Mouse (Mus musculus): ENCODE measurements at regions not wholly inside any gene's neighbourhood (a gene's known extent, or its start where the extent isn't known, plus 50 kb on each side); places are given as distances from the start of the nearest gene placed in this dataset.
"Not testable (repeated sequence)": the region's sequence is repeated elsewhere in the genome, so short reads cannot be mapped to it uniquely, and the experiment has no call there.

DNA sequence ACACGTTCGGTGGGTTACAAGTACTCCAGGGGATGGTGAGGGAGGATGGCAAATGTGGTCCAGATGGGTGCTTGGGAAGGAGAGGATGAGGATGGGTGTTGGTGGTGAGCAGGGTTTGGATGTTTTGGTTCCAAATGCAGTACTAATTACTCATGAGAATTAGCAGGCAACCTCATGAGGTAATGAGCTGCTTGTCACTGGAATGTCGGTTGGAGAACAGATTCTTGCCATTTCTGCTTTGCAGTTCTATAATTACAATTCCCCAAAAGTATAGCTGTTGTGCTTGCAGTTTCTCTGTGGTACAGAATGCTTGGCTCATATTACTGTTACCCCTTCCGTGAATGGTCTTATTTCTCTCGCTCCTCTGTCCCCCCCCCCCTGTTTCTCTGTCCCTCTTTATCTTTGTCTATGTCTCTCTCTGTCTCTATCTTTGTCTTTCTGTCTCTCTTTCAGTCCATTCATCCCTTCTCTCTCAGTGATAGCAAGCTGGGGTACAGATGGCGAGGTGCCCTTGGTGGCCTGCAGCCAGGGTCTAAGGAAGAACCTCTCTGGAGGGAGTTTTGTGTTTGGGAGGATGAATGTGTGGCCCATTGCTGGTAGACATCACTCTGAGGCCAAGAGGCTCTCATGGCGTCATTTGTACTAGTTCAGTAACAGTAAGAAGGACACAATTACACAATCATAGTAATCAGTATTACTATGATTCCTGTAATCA is 232.5 kb downstream of the Enc1 start:
- H3K27me3 ChIP-seq (ENCODE audit: control insufficient read depth, insufficient read depth, low read length) = no peaks in the 10 kb centered on the region
- H3K4me1 ChIP-seq (ENCODE audit: control insufficient read depth, insufficient read depth, low read length) = peaks cover 5% of the 10 kb centered on the region; the same call in 1 of the 2 replicates
- 95% methylated on average over 7 of the region's 7 CpGs for WGBS
- no peak overlapping the region for H3K27ac ChIP-seq (ENCODE audit: low read depth, low read length)
- H3K4me3 ChIP-seq (ENCODE audit: low read depth, low read length) = no peak overlapping the region
- ATAC-seq (ENCODE audit: low read depth) = no peak
- H3K36me3 ChIP-seq (ENCODE audit: control insufficient read depth, insufficient read depth, low read length) = no peaks in the 10 kb centered on the region
- no peaks in the 10 kb centered on the region for H3K9me3 ChIP-seq (ENCODE audit: control insufficient read depth, low read length)
- no peak overlapping the region for H3K9ac ChIP-seq (replicated peaks; ENCODE audit: low read depth, low read length)
- no peak overlapping the region for H3K4me2 ChIP-seq (ENCODE audit: low read depth, low read length)

DNA sequence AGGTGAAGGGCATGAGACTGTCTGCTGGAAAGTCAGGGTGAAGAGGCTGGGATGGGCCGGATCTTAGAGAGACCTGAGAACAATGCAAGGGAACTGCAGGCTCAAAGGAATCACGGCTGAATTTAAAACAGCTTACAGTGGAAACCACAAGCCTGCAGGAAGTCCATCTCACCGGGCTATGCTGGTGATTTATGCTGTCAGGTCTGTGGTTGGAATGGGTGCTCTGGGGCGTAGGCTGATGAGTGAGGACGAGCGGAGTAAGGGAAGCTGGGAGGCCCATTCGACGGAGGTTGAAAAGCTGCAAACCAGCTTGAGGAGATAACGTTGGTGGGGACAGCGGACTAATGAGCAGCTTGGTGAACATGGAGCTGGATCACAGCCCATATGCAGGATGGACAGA is 229.1 kb downstream of the Enc1 start:
- Histone ChIP-seq H3K9ac (replicated peaks; ENCODE audit: low read depth, low read length) (no peak overlapping the region), H3K27ac (ENCODE audit: low read depth, low read length) (peak overlapping the region; percentile 6; the same call in 1 of the 2 replicates), H3K27me3 (ENCODE audit: control insufficient read depth, insufficient read depth, low read length) (no peaks in the 10 kb centered on the region), H3K4me3 (ENCODE audit: low read depth, low read length) (no peak overlapping the region), H3K36me3 (ENCODE audit: control insufficient read depth, insufficient read depth, low read length) (no peaks in the 10 kb centered on the region), H3K4me2 (ENCODE audit: low read depth, low read length) (no peak overlapping the region), H3K4me1 (ENCODE audit: control insufficient read depth, insufficient read depth, low read length) (peaks cover 5% of the 10 kb centered on the region; the same call in 1 of the 2 replicates), H3K9me3 (ENCODE audit: control insufficient read depth, low read length) (no peaks in the 10 kb centered on the region)
- peak; percentile 49; the same call in 1 of the 2 replicates for ATAC-seq (ENCODE audit: low read depth)
- WGBS = 32% methylated on average over 10 of the region's 10 CpGs

DNA sequence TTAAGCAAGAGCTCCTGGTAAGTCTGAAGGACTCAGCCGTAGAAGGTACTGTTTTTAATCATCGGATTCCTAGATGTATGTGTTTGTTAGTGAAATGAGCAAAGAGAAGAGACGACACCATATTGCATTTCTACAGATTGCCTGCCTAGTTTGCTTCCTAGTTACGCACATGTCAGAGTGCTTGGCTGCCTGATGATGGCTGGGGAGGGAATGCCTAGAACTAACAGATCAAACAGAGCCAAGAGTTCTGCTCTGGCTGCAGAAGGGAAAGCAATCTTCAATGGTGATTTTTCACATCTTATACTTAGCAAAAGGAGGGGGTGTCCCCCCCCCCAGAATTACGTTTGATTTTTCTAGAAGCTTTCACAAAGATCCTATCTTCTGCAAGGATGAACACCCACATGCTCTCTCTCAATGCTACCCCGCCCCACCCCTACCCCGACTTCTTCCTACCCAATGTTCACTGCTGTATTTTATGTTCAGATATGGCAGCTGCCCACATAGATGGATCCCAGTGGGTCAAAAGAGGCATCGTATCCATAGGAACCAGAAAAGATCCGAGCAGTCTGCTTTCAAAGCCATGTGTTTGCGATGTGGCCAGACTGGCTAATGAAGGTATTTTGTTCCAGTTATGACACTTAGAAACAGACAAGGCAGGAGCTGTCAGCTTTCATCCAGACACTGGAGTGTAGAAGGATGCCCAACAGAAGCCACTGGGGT is 228.1 kb downstream of the Enc1 start:
- peaks cover 5% of the 10 kb centered on the region; the same call in 1 of the 2 replicates for H3K4me1 ChIP-seq (ENCODE audit: control insufficient read depth, insufficient read depth, low read length)
- no peak overlapping the region for H3K4me3 ChIP-seq (ENCODE audit: low read depth, low read length)
- no peaks in the 10 kb centered on the region for H3K9me3 ChIP-seq (ENCODE audit: control insufficient read depth, low read length)
- H3K4me2 ChIP-seq (ENCODE audit: low read depth, low read length) = no peak overlapping the region
- no peak overlapping the region for H3K9ac ChIP-seq (replicated peaks; ENCODE audit: low read depth, low read length)
- WGBS = 58% methylated on average over 10 of the region's 10 CpGs
- no peak overlapping the region for H3K27ac ChIP-seq (ENCODE audit: low read depth, low read length)
- no peaks in the 10 kb centered on the region for H3K36me3 ChIP-seq (ENCODE audit: control insufficient read depth, insufficient read depth, low read length)
- H3K27me3 ChIP-seq (ENCODE audit: control insufficient read depth, insufficient read depth, low read length) = no peaks in the 10 kb centered on the region
- 0 out of 2 replicates have a peak, but pooled peaks have one; percentile 17 for ATAC-seq (ENCODE audit: low read depth)

DNA sequence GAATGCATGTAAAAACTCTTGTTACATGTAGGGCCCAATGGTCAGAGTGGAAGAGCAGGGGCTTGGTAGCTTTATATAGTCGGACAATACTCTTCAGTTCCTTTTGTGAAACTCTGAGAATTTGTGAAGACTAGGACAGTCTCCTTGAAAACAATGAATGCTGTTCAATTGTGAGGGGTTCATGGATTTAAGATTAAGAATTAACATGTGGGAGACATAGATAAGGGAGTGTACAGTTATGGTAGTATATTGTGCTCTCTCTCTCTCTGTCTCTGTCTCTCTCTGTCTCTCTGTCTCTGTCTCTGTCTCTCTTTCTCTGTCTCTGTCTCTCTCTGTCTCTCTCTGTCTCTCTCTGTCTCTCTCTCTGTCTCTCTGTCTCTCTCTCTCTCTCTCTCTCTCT is 225.7 kb downstream of the Enc1 start:
- WGBS = 88% methylated on average over 1 of the region's 1 CpGs
- not testable (repeated sequence) for H3K4me1 ChIP-seq (ENCODE audit: control insufficient read depth, insufficient read depth, low read length); H3K27ac ChIP-seq (ENCODE audit: low read depth, low read length); H3K27me3 ChIP-seq (ENCODE audit: control insufficient read depth, insufficient read depth, low read length); H3K4me2 ChIP-seq (ENCODE audit: low read depth, low read length); ATAC-seq (ENCODE audit: low read depth); H3K36me3 ChIP-seq (ENCODE audit: control insufficient read depth, insufficient read depth, low read length); H3K9me3 ChIP-seq (ENCODE audit: control insufficient read depth, low read length); H3K4me3 ChIP-seq (ENCODE audit: low read depth, low read length); H3K9ac ChIP-seq (replicated peaks; ENCODE audit: low read depth, low read length)

DNA sequence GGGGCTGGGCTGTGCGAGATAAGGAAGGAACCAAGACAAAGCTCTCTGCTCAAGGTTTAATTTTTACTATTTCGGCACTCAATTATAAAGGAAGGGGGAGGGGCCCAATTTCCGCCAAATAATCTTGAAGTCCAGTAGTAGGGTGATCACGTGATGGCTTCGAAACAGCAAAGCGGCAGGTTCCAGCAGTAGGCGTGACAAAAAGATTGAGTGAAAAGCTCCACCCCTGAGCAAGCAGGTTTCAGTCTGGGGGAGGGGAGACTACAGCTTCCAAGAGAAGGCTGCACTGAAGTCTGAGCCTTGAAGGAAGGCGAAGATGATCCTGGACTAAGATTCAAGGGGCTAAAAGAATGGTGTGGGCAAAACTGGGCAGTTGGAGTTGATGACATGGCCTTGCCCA is 222.9 kb downstream of the Enc1 start:
- Histone ChIP-seq H3K27me3 (ENCODE audit: control insufficient read depth, insufficient read depth, low read length) (no peaks in the 10 kb centered on the region), H3K4me2 (ENCODE audit: low read depth, low read length) (no peak overlapping the region), H3K9me3 (ENCODE audit: control insufficient read depth, low read length) (no peaks in the 10 kb centered on the region), H3K27ac (ENCODE audit: low read depth, low read length) (no peak overlapping the region), H3K9ac (replicated peaks; ENCODE audit: low read depth, low read length) (no peak overlapping the region), H3K4me3 (ENCODE audit: low read depth, low read length) (no peak overlapping the region), H3K4me1 (ENCODE audit: control insufficient read depth, insufficient read depth, low read length) (no peaks in the 10 kb centered on the region), H3K36me3 (ENCODE audit: control insufficient read depth, insufficient read depth, low read length) (no peaks in the 10 kb centered on the region)
- 96% methylated on average over 7 of the region's 8 CpGs for WGBS
- no peak for ATAC-seq (ENCODE audit: low read depth)

DNA sequence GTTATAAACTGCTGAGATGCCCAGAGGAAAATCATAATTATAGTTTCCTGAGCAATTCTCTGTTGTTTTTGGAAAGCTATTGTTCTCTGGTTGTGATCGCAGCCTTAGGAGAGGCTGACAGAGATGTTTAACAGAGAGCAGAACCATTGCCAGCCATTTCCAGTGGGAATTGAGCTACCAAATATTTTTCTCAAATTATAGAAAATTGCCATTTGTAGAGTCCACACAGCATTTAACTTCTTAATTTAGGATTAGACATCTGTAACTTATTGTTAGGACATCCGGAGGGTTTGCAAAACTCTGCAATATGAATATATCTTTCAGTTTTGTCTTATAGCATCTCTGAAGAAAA is 222.0 kb downstream of the Enc1 start:
- Histone ChIP-seq H3K4me1 (ENCODE audit: control insufficient read depth, insufficient read depth, low read length) (no peaks in the 10 kb centered on the region), H3K9me3 (ENCODE audit: control insufficient read depth, low read length) (no peaks in the 10 kb centered on the region), H3K27ac (ENCODE audit: low read depth, low read length) (no peak overlapping the region), H3K36me3 (ENCODE audit: control insufficient read depth, insufficient read depth, low read length) (no peaks in the 10 kb centered on the region), H3K4me3 (ENCODE audit: low read depth, low read length) (no peak overlapping the region), H3K9ac (replicated peaks; ENCODE audit: low read depth, low read length) (no peak overlapping the region), H3K27me3 (ENCODE audit: control insufficient read depth, insufficient read depth, low read length) (no peaks in the 10 kb centered on the region), H3K4me2 (ENCODE audit: low read depth, low read length) (no peak overlapping the region)
- 85% methylated on average over 2 of the region's 2 CpGs for WGBS
- ATAC-seq (ENCODE audit: low read depth) = no peak

DNA sequence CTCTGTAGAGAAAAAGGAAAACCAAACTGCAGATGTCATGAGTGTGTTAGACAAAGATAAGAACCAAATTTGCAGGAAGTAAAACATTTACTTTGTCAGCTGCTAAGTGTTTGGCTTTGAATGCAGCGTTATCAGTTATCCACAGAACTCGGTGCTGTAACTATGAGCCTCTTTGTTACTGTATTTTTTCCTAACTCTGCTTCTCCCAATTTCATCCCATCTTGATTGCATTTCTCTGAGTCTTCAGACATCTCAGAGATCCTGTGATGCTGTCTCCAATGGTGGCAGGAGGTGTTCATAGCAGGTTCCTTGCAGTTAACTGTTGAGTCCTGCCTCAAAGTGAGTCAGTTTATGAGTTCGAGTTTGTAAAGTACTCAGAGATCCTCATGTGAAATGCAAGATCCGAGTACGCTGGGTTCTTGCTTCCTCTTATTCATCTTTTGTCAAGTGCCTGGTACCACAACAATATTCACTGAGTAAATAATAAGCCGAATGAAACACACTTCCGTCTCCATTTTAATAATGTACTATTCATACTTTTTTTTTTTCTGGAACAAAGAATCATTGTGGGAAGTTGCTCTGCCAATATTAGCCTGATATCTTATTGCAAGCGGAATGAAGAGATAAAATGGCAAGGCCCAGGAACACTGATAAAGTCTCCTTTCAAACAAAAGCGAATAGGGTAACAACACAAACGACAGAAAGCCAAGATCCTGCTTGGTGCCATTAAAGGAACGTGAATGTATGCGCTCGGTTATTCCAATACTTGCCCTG is 221.4 kb downstream of the Enc1 start:
- Histone ChIP-seq H3K4me1 (ENCODE audit: control insufficient read depth, insufficient read depth, low read length) (no peaks in the 10 kb centered on the region), H3K4me2 (ENCODE audit: low read depth, low read length) (no peak overlapping the region), H3K27me3 (ENCODE audit: control insufficient read depth, insufficient read depth, low read length) (no peaks in the 10 kb centered on the region), H3K36me3 (ENCODE audit: control insufficient read depth, insufficient read depth, low read length) (no peaks in the 10 kb centered on the region), H3K9me3 (ENCODE audit: control insufficient read depth, low read length) (no peaks in the 10 kb centered on the region), H3K9ac (replicated peaks; ENCODE audit: low read depth, low read length) (no peak overlapping the region), H3K27ac (ENCODE audit: low read depth, low read length) (no peak overlapping the region), H3K4me3 (ENCODE audit: low read depth, low read length) (no peak overlapping the region)
- no peak for ATAC-seq (ENCODE audit: low read depth)
- 80% methylated on average over 13 of the region's 13 CpGs for WGBS

DNA sequence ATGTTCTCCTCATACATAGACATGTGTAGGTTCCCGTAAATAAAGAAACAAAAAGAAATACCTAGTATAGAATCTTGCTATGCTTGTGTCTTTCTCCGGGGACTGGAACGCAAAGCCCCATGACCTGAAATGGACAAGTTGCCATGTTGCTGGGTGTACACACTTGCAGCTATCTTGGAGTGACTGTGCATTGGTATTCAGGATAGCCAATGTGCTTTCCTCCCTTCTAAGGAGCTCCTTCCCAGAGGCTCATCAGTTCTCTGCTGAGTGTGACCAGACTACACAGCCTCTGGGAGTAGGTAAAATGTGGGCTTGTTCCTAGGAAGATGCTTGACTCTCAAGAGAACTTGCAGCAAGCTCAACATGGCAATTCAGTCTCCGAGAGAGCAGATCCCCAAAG is 220.3 kb downstream of the Enc1 start:
- Histone ChIP-seq H3K27ac (ENCODE audit: low read depth, low read length) (no peak overlapping the region), H3K4me1 (ENCODE audit: control insufficient read depth, insufficient read depth, low read length) (no peaks in the 10 kb centered on the region), H3K36me3 (ENCODE audit: control insufficient read depth, insufficient read depth, low read length) (no peaks in the 10 kb centered on the region), H3K9ac (replicated peaks; ENCODE audit: low read depth, low read length) (no peak overlapping the region), H3K4me3 (ENCODE audit: low read depth, low read length) (no peak overlapping the region), H3K4me2 (ENCODE audit: low read depth, low read length) (no peak overlapping the region), H3K9me3 (ENCODE audit: control insufficient read depth, low read length) (no peaks in the 10 kb centered on the region), H3K27me3 (ENCODE audit: control insufficient read depth, insufficient read depth, low read length) (no peaks in the 10 kb centered on the region)
- WGBS = 94% methylated on average over 4 of the region's 4 CpGs
- ATAC-seq (ENCODE audit: low read depth) = no peak

DNA sequence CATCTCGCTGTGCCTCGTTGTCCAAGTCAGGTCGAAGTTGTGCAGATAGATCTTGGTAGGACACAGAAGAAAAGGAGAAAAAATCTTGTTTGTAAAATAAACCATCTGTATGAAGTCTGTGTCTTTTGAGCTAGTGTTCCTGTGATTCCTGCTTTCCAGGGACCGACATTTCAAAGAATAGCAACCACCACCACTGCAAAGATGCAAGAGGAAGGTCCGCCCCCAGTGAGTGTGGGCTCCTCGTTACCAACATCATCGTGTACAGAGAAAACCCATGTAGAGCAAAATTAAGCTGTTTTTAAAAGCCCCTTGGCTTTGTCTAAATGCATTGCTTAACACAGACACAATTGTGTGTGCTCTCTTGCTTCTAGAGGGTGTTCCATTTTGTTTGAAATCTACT is 218.2 kb downstream of the Enc1 start:
- Histone ChIP-seq H3K9ac (replicated peaks; ENCODE audit: low read depth, low read length) (no peak overlapping the region), H3K27ac (ENCODE audit: low read depth, low read length) (no peak overlapping the region), H3K36me3 (ENCODE audit: control insufficient read depth, insufficient read depth, low read length) (no peaks in the 10 kb centered on the region), H3K4me2 (ENCODE audit: low read depth, low read length) (no peak overlapping the region), H3K4me3 (ENCODE audit: low read depth, low read length) (no peak overlapping the region), H3K4me1 (ENCODE audit: control insufficient read depth, insufficient read depth, low read length) (no peaks in the 10 kb centered on the region), H3K27me3 (ENCODE audit: control insufficient read depth, insufficient read depth, low read length) (no peaks in the 10 kb centered on the region), H3K9me3 (ENCODE audit: control insufficient read depth, low read length) (no peaks in the 10 kb centered on the region)
- ATAC-seq (ENCODE audit: low read depth) = no peak
- WGBS = 95% methylated on average over 7 of the region's 7 CpGs
